Mouse (Mus musculus): ENCODE measurements around the gene Aldh3b2.
A peak's percentile ranks its signal among the peaks of the same experiment; 100 is the strongest.

Aldh3b2 gene

DNA sequence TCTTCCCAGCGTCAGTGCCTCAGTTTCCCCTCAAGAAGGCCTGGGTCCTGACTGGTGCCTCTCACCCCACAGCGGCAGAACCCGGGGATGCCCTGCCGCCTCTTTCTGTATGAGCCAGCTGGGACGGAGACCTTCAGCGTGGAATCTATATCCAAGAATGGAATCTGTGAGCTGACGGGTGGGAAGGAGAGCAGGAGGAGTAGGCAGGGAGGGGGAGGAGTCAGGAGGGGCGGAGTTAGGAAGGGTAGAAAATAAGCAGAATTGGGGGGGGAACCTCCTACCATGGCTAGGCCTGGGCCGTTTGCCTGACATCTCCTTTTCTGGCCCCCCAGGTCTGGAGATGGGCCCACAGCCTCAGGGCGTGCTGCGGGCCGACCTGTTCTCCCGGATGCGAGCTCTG is 15.9 kb downstream of the Aldh3b2 start:
- DNase-seq (ENCODE audit: low spot score in 2 of 2) = no peak

DNA sequence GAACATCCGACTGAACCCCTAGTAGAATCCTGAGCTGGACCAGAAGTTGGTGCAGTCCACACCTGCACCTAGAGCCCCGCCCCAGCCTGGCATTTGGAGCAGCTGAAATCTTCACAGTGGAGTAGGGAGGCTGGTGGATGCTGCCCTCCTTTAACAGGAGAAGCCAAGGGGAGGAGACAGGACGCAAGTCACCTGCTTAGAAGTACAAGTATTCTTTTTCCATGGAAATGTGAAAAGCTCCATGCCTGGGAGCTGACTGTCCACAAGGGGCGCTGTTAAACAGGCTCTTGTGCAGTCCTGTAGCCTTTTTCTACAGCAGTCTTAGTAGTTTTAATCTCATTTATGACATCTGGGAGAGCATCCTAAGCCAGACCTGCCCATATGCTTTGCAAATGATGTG is 16.6 kb downstream of the Aldh3b2 start:
- DNase-seq (ENCODE audit: low spot score in 2 of 2) = no peak

DNA sequence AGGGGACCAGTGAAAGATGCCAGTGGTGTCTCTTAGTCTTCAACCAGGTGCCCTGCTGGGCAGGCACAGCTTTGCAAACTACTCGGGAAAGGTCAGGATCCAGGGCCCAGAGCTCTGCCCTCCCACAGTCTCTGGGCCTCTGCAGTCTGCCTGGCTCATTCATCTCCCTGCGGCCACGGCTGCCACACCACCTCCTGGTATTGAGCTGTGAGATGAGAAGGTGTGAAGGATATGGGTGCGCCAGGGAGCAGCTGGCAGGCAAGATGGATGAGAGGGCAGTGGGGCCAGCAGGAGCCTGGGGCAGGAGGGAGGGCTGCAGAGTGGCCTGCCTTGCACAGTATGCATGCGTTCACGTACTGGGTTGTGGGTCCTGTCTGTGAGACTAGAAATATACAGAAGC is 18.7 kb downstream of the Aldh3b2 start:
- no peak for DNase-seq (ENCODE audit: low spot score in 2 of 2)

DNA sequence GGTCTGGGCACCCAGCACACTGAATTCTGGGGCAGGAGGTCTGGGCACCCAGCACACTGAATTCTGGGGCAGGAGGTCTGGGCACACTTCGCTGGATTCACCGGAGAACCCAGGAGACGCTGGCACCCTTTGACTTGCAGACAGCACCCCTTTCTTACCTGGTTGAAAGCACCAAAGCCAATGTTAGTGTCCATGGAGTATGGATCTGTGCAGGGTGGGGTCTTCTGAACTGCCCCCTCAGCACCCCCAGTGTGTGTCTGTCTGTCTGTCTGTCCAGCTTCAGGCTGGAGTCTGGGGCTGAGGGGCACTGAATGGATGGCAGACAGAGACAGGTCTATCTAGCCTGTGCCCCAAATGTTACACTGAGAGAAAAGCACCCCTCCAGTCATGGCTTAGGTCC is 19.4 kb downstream of the Aldh3b2 start:
- no peak for DNase-seq (ENCODE audit: low spot score in 2 of 2)

DNA sequence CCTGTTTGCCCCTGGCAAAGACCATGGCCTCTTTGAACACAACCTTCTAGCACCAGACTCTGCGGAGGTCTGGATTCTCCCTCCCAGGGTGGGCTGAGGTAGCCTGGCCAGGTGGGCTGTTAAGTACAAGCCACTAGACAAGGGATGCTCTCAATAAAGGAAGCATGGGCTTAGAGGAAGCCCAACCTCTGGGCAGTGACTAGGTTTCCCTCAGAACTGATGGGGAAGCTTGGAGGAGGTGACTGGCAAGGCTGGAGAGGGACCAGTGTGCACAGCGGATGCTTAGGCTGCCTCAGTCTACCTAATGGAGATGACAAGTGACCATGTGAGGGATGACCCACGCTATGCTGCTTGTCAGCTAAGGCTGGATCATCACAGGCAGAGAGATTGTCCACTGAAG is 19.8 kb downstream of the Aldh3b2 start:
- no peak for DNase-seq (ENCODE audit: low spot score in 2 of 2)

DNA sequence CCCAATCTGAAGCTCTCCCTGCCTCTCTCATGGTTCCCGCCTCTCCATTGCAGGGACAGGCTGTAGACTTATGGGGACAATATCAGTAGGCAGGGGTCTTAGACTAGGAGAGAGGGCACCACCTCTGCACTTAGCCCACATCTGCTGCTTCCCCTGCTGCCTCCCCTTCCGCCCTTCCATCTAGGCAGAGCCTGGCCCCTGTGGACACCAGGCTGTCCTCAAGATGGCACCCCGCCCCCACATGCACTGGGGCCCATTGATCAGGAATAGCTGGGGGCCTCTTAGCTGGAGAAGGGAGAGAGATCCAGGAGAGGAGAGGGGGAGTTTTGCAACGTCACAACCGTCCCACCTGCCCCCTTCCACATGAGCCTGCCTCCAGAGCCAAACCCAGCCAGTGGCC is 20.3 kb downstream of the Aldh3b2 start, which contains the start of gene Tbx10:
TSS of gene Tbx10 (plus strand) at position 337 of the 400 bp plus-strand sequence.
- no peak for DNase-seq (ENCODE audit: low spot score in 2 of 2)

DNA sequence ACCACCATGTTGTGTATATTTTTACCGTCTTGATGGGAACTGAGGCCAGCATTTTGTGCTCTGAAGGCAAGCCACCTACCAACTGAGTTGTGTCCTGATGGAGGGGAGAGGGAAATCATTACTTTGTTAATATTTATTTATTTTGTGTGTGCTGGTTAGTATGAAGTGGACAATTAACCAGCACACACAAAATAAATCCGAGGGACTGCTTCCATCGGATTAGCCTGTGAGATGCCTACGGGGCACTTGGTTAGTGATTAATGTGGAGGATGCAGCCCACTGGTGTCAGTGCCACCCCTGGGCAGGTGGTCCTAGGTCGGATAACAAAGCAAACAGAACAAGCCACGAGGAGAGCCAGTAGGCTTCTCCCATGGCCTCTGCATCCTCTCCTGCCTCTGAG is 22.8 kb downstream of the Aldh3b2 start:
- DNase-seq (ENCODE audit: low spot score in 2 of 2) = no peak

DNA sequence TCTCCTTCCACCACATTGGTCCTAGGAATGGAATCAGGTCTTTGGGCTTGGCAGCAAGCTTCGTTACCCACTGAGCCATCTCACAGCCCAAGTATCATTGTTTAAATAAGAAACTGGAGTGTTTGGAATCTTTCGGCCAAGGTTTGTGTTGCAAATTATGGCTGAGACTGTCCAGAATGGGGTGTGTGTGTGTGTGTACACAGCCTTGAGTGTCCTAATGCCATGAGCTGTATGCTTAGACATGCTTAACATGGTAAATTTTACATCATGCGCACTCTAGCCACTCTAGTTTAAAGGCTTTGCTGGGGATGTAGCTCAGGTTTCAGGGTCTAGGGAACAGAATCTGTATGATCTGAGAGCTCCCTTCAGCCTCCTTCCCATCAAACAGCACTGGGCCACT is 23.4 kb downstream of the Aldh3b2 start:
- DNase-seq (ENCODE audit: low spot score in 2 of 2) = no peak

DNA sequence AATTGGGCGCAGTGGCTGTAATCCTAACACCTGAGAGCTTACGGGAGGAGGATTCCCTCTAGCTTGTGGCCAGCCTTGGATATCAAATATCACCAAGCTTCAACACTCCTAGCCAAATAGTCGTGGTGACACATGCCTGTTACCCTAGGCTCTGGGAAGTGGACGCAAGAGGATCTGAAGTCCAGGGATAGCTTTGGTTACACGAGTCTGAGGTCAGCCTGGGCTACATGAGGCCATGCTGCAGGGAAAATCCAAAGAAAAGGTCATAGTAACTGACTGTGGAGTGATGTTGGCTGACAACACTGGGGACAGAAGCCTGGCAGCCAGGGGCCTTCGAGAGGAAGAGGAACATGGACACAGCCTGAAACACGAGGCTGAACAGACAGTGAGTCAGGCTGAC is 24.0 kb downstream of the Aldh3b2 start:
- no peak for DNase-seq (ENCODE audit: low spot score in 2 of 2)

DNA sequence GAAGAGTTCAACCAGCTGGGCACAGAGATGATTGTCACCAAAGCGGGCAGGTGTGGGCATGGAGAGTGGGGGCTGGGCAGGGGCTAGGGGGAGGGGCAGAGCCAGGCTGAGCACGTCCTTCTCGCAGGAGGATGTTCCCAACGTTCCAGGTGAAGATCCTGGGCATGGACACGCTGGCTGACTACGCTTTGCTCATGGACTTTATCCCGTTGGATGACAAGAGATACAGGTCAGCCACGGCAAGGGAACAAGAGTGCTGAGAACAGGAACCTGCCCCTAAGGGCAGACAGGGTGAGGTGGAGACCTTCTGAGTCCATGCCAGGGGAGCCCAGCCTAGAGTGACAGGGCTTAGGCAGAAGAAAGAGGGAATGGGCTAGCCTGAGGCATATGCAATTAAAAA is 24.6 kb downstream of the Aldh3b2 start:
- no peak for DNase-seq (ENCODE audit: low spot score in 2 of 2)

DNA sequence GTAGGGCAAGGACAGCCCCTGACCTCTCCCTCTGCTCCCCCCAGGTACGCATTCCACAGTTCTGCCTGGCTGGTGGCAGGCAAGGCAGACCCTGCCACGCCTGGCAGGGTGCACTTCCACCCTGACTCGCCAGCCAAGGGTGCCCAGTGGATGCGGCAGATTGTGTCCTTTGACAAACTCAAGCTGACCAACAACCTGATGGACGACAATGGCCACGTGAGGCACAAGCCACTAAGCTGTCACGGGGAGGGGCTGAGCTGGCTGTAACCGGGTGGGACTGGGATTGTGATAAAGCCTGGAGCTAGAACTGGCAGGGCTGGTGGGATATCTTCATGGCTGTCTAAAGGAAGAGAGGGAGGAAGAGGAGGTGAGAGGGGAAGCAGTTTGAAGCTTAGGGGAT is 25.1 kb downstream of the Aldh3b2 start:
- DNase-seq (ENCODE audit: low spot score in 2 of 2) = no peak

DNA sequence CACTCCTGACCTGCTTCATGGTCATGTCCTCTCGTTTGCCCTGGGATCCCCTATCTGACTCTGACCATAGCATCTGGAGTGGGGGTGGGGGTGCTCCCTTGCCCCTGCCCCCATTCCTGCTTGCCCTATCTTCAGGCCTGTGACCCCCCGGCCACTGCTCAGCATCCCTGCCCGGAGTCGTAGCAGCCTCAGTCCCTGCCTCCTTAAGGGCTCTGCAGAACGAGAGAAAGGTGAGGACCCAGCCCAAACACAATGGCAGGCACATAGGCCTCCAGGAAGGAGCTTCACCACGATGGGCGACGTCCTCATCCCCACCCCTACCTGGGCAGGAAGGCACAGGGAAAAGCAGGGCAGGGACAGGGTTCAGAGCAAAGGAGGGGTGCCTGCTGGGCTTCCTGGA is 26.2 kb downstream of the Aldh3b2 start:
- DNase-seq (ENCODE audit: low spot score in 2 of 2) = no peak

DNA sequence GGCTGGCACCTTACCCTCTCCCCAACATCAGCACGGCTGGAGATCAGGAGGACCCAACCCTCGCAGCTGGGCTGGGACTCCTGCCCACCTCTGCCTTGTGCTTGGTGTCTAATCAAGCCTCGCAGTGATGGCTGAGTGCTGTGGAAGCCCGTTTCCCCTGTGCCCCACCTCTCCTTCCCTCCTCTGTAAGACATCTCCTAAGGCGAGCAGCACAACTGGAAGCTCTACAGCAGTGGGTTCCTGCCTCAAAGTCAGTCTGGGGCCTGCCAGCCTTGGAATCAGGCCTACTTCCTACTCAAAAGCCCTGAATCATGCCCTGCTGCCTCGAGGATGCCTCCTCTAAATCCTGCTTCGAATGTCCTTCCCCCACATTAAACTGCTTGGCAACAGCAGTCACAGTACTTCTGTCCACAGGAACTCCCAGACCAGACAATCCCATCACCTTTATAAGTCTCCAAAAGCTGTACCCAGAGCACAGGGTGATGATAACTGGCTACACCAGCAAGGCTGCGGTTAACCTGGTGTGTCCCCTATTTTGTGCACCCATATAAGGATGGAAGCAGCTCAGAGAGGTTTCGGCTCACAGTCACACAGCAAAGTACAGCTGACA is 27.1 kb downstream of the Aldh3b2 start:
- no peak for DNase-seq (ENCODE audit: low spot score in 2 of 2)

DNA sequence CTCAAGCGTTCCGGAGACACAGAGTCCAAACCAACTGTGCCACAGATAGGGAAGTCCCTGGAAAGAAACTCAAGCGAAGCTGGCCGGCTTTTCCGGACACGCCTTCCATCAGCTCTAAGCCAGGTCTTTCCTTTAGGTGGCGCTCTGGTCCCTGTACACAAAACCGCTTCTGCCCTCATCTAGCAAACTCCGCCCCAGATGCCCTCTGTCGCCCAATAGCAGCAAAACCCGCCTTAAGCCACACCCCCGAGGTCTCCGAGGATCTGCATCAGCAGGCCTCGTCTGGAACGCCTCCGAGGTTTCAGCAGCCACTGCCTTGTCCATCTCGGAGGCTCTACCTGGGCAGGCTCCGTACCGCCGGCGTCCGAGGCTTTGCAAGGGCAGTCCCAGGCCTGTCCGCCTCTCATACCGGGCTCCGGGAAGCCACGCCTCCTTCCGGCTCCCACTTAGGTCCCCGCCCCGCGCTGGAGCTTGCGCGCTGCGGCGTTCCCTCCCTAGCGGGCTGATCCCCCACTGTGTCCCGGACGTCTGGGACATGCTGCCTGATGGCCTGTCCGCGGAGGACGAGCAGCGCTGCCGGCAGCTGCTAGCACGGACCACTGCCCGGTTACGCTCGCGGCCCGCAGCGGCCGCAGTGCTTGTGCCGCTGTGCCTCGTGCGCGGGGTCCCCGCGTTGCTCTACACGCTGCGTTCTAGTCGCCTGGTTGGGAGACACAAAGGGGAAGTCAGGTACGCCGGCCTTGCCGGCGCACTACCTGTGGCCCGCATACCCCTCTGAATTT is 28.2 kb downstream of the Aldh3b2 start, which contains the start of the genes Nudt8 and Gm49405:
TSS of gene Nudt8 (plus strand) at position 462 of the 782 bp plus-strand sequence.
TSS of gene Gm49405 (plus strand) at position 508 of the 782 bp plus-strand sequence.
- DNase-seq (ENCODE audit: low spot score in 2 of 2) = peak; percentile 96 to 97

DNA sequence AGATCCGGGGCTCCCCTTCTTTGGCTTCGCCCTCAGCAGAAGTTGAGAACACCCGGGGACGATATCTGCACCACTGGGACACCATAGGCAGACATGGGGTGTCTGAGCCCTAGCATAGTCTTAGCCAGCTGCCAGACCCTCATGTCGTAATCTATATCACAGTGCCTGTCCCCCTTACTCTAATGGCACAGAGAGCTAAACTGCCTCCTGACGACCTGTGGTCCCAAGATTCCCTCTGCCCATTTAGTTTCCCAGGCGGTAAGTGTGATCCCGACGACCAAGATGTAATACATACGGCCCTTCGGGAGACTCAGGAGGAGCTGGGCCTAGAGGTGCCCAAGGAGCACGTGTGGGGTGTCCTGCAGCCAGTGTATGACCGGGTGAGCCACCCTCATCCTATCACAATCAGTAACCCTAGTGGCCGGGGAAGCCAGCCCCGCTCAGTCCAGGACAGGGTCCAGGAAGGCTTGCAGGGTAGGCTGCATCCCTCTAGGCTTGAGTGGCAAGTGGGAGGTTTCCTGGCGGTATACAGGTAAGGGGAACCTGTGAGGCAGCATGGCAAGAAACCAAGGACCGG is 28.9 kb downstream of the Aldh3b2 start:
- no peak for DNase-seq (ENCODE audit: low spot score in 2 of 2)

DNA sequence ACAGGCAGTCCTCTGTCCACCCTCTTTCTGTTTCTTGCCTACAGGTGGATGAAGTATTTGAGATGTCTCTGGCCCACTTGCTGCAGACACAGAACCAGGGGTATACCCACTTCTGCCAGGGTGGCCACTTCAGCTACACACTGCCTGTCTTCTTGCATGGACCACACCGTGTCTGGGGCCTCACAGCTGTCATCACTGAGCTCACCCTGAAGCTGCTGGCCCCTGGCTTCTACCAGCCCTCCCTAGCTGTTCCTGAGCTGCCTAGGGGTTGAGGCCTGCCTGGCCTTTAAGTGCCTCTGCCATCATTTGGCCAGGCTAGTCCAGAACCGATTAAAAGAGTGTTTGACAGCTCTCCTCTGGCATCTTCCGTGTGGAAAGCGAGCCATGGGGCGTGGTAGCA is 29.6 kb downstream of the Aldh3b2 start:
- no peak for DNase-seq (ENCODE audit: low spot score in 2 of 2)

DNA sequence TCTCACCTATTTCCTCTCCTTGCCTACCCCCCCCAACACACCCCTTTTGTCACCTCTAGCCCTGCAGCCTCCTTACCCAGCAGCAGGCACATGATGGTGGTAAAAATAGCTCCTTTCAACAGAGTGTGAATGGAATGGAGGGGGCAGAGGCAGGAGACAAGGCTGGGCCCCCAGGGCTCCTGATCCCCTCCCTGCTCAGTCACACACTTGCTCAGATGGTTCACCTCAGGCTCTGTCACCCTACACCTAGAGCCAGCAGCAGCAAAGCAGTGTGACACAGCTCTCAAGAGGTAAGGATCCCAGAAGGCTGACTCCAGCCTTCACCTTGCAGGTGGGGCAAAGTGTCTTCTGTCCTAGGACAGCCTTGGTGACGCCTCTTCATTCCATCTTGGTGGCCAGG is 31.0 kb downstream of the Aldh3b2 start, which contains the start of gene Doc2g:
TSS of gene Doc2g (plus strand) at position 202 of the 400 bp plus-strand sequence.
- DNase-seq (ENCODE audit: low spot score in 2 of 2) = no peak

DNA sequence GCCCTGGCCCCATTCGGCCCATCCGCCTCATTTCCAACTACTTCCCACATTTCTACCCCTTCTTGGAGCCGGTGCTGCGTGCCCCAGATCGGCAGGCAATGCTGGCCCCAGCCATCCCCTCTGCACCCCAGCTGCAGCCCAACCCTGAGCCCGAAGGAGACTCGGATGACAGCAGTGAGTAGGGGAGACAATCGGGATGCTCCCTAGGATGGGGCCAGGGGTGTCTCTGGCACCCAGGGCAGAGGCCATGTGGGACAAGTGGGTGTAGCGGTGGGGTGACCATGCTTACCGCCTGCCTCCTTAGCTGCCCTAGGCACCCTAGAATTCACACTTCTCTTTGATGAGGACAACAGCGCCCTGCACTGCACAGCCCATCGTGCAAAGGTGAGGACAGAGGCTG is 31.5 kb downstream of the Aldh3b2 start:
- no peak for DNase-seq (ENCODE audit: low spot score in 2 of 2)

DNA sequence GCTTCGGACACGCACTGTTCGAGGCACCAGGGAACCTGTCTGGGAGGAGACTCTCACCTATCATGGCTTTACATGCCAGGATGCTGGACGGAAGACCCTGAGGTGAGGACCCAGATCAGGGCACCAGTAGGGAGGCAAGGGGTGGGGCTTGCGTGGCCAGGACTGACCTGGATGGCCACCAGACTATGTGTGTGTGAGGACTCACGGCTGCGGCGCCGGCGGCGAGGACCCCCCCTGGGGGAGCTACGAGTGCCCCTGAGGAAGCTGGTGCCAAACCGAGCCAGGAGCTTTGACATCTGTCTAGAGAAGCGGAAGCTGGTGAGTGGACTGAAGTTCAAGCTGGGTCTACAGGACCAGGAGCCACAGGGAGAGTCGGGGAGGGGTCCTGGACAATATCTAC is 32.2 kb downstream of the Aldh3b2 start:
- no peak for DNase-seq (ENCODE audit: low spot score in 2 of 2)

DNA sequence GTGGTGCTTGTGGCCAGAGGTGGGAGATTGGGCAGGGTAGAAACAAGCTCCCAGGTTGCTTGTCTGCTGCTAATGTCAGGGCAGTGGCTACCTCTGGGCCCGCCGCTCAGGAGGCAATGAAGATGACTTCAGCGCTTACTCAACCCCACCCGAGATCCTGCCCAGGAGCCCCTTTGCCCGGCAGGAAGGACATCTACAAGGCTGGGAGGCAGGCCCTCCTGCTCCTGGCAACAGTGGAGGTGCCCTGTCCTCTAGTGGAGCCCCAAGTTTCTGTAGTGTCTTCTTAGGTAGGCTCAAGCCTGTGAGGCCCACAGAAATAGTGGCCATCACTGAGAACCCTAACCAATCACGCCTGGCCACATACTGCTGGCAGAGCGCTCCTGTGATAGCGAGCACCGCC is 33.0 kb downstream of the Aldh3b2 start:
- DNase-seq (ENCODE audit: low spot score in 2 of 2) = no peak

DNA sequence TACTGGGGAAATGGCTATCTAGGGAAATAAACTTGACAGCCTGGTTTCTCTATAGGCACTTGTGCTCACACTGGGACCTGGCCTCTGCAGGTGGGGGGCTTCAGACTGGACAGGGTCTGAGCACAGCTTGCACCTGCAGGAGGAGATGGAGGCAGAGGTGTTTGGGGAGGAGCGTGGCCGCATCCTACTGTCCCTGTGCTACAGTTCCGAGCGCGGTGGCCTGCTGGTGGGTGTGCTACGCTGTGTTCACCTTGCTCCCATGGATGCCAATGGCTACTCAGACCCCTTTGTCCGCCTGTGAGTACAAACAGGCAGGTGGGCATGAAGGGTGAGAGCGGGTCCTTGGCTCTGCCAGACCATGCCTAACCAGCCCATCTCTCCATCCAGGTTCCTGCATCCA is 33.8 kb downstream of the Aldh3b2 start:
- DNase-seq (ENCODE audit: low spot score in 2 of 2) = no peak

DNA sequence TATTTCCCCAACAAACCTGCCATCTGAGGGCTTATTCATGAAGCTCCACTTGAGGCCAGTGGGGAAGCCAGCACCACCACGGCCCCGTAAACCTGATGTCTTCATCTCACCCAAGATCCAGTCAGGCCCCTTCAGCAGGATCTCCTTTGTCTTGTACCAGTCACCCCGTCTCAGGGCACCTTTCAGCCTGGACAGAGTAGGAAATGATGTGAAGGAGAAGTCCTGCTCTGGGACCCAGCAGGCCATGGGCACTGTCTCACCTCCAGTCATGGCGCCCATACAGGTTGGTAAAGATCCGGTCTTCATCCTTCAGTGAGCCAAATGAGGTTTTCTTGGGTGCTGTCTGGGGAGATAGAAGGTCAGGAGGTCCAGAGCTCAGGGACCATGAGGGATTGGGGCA is 39.0 kb downstream of the Aldh3b2 start:
- no peak for DNase-seq (ENCODE audit: low spot score in 2 of 2)

DNA sequence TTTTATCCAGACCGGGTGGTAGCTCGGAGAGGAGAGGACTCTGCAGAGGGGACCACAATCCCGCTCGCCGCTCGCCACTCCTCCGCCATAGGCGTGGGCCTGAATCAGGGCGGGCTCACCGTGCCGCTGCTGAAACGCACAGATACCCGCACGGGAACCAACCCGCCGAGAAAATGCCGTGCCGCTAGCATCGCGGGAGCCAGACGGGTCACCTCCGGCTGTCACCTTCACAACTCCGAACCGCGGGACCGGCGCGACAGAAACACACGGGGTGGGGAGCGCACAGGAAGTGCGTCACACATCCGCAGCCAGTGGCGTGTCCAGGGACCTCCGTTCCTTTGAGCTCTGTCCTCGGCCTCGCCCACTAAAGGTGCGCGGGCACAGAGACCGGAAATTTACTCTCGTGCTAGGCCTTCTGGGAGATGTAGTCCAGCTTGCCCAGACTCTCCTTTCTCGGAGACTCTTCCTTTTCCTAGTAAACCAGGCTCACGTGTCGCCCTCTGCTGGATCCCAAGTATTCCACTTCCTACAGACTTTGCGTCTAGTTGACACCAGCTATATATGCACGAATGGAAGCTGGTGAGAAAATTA is 40.4 kb downstream of the Aldh3b2 start, which contains the start of gene Ndufv1:
TSS of gene Ndufv1 (minus strand) at position 375 of the 591 bp plus-strand sequence.
- peak; percentile 94 to 95 for DNase-seq (ENCODE audit: low spot score in 2 of 2)
